11 mouse cellular contexts compared by ENCODE assay signal in genomic region chr4:98500182-98500581, GRCm38 (mm10).
A peak's percentile ranks its signal among the peaks of the same experiment; 100 is the strongest.
DNase-seq lines count a peak whose midpoint lies in the region; ATAC-seq and TF ChIP-seq lines count a peak whose summit lies in the region.
"Had no signal": no experiment of that assay in that cellular context is flagged by ENCODE, and none has a peak within 500 bp of the region (broad histone marks: within the 10 kb centered on the region; RNA-seq: fewer than 3 reads in every experiment).

No protein-coding gene starts in this region.

- peaks cover 10% of the 10 kb centered on the region; the same call in 1 of the 2 replicates for H3K36me3 ChIP-seq in lung, embryonic 14.5 days (ENCODE audit: insufficient read depth)
- peaks cover 18% of the 10 kb centered on the region for H3K36me3 ChIP-seq in small intestine, adult 2 months (ENCODE audit: control insufficient read depth, insufficient read depth, low read length)
- no peaks in the 10 kb centered on the region for H3K36me3 ChIP-seq in intestine, embryonic 15.5 days
- H3K36me3 ChIP-seq: heart, embryonic 15.5 days had no signal

- TF ChIP-seq POLR2A in small intestine, adult 2 months (IDR thresholded peaks at IDR 0.05; ENCODE audit: low read depth, low read length): no peak

- peak; percentile 59 for TF ChIP-seq CTCF in lung, embryonic 14.5 days (IDR thresholded peaks at IDR 0.05; ENCODE audit: low read depth)
- TF ChIP-seq CTCF in small intestine, adult 2 months (IDR thresholded peaks at IDR 0.05; ENCODE audit: extremely low read depth, insufficient read length, insufficient replicate concordance, low read depth, low read length): peak; percentile 39; the same call in 1 of the 2 replicates

- H3K4me2 ChIP-seq in lung, embryonic 14.5 days: no peak overlapping the region
- H3K4me2 ChIP-seq in intestine, embryonic 15.5 days (replicated peaks): no peak overlapping the region
- H3K4me2 ChIP-seq: heart, embryonic 15.5 days had no signal

- H3K9me3 ChIP-seq in lung, embryonic 14.5 days (ENCODE audit: low read depth, low read length): no peaks in the 10 kb centered on the region
- H3K9me3 ChIP-seq in intestine, embryonic 15.5 days: no peaks in the 10 kb centered on the region
- H3K9me3 ChIP-seq: heart, embryonic 15.5 days had no signal

- H3K27ac ChIP-seq in lung, embryonic 14.5 days (ENCODE audit: low read depth): no peak overlapping the region
- H3K27ac ChIP-seq in small intestine, adult 2 months (ENCODE audit: insufficient read depth, low read depth, low read length): no peak overlapping the region
- H3K27ac ChIP-seq in intestine, embryonic 15.5 days: no peak overlapping the region
- H3K27ac ChIP-seq: heart, embryonic 15.5 days had no signal

- ATAC-seq in lung, embryonic 14.5 days (ENCODE audit: insufficient read depth): no peak
- ATAC-seq in intestine, embryonic 15.5 days: no peak
- ATAC-seq: midbrain, embryonic 16.5 days had no signal

- 68% methylated on average over 5 of the region's 5 CpGs for WGBS in lung, embryonic 14.5 days
- 79% methylated on average over 5 of the region's 5 CpGs for WGBS in small intestine, adult 2 months
- WGBS in intestine, embryonic 15.5 days: 69% methylated on average over 5 of the region's 5 CpGs

- H3K9ac ChIP-seq in lung, embryonic 14.5 days: no peak overlapping the region
- no peak overlapping the region for H3K9ac ChIP-seq in intestine, embryonic 15.5 days
- H3K9ac ChIP-seq: heart, embryonic 15.5 days had no signal

- H3K4me3 ChIP-seq in lung, embryonic 14.5 days (ENCODE audit: low read depth, low read length): no peak overlapping the region
- H3K4me3 ChIP-seq in small intestine, adult 2 months (ENCODE audit: low read depth, low read length): no peak overlapping the region
- no peak overlapping the region for H3K4me3 ChIP-seq in intestine, embryonic 15.5 days (replicated peaks)
- H3K4me3 ChIP-seq: heart, embryonic 15.5 days had no signal

- no peaks in the 10 kb centered on the region for H3K4me1 ChIP-seq in lung, embryonic 14.5 days (ENCODE audit: insufficient read depth)
- H3K4me1 ChIP-seq in small intestine, adult 2 months (ENCODE audit: control insufficient read depth, insufficient read depth, insufficient read length, low read length): no peaks in the 10 kb centered on the region
- H3K4me1 ChIP-seq in intestine, embryonic 15.5 days (replicated peaks): no peaks in the 10 kb centered on the region
- H3K4me1 ChIP-seq: heart, embryonic 15.5 days had no signal

- H3K27me3 ChIP-seq in lung, embryonic 14.5 days (ENCODE audit: insufficient read depth, low read length): no peaks in the 10 kb centered on the region
- no peaks in the 10 kb centered on the region for H3K27me3 ChIP-seq in small intestine, adult 2 months (ENCODE audit: control insufficient read depth, insufficient read depth, low read length)
- H3K27me3 ChIP-seq in intestine, embryonic 15.5 days (replicated peaks): no peaks in the 10 kb centered on the region
- H3K27me3 ChIP-seq: heart, embryonic 15.5 days had no signal

- DNase-seq in embryo, embryonic 10.5 days (ENCODE audit: low spot score): peak; percentile 34
- no peak for DNase-seq in embryo, embryonic 9.5 days (ENCODE audit: extremely low spot score)
- DNase-seq in lung, embryonic 14.5 days: peak; percentile 26
- DNase-seq in lung, adult 18-20 months: no peak
- peak; percentile 10 for DNase-seq in c-Kit-positive CD71-negative TER-119-negative erythroid progenitor cells, embryonic 14.5 days (ENCODE audit: low read depth)
- DNase-seq in MN1 (ENCODE audit: low spot score): no peak
- DNase-seq: right cerebral cortex, postnatal 25 days had no signal

Comparison
In these comparisons a context has a peak if more than half of its experiments do, and no peak if none do; other contexts are left out.
1. DNase-seq: peak in embryo, embryonic 10.5 days (single experiment), lung, embryonic 14.5 days (single experiment) and c-Kit-positive CD71-negative TER-119-negative erythroid progenitor cells, embryonic 14.5 days (single experiment); none in embryo, embryonic 9.5 days (single experiment), lung, adult 18-20 months (0 of 2) and MN1 (single experiment).